Mouse (Mus musculus): ENCODE data around the gene Grasp.

GRCm38 (mm10) chr15:101271107-101271506 lies 47.1 kb downstream of the Grasp start:
- TF ChIP-seq CTCF (conservative IDR thresholded peaks at IDR 0.05 in 1 of 2, IDR thresholded peaks at IDR 0.05 in 1 of 2; ENCODE audit: low read depth in 2 of 2, low read length in 2 of 2) (no peak), E2F4 (IDR thresholded peaks at IDR 0.05; ENCODE audit: insufficient replicate concordance, low read depth, low read length) (no peak), CHD1 (IDR thresholded peaks at IDR 0.05; ENCODE audit: low read depth, low read length) (no peak), POLR2A (IDR thresholded peaks at IDR 0.05; ENCODE audit: low read depth, low read length) (no peak)
